Mouse (Mus musculus): ENCODE measurements around the gene Qprt. TPM values are rescaled to one million over a fixed set of nuclear protein-coding genes. Genes with fewer than 3 reads are reported as not detected.

The Qprt gene
- polyA plus RNA-seq, 1 experiment, result 1.5 TPM

DNA sequence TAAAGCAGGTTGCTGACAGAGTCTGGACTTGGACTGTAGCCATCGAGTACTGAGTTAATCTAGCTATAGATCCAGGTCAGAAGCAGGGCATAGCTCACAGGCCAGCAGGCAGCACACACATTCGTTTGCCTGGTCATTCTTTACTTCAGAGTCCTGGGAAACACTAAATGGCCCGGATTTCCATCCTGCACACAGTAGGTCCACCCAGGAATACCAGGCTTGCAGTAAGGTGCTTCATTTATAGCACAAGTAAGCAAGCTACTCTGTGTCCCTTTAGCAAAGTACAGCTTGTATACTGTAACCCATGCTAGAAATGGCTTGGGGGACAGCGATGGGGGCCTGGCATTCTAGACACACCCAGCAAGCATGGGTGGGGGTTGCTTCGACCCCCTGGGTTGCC lies 17.5 kb upstream of the Qprt start:
- Histone ChIP-seq H3K27ac (replicated peaks; ENCODE audit: low read depth, low read length) (no peak overlapping the region), H3K4me1 (ENCODE audit: control insufficient read depth, insufficient read depth, insufficient read length, low read length) (no peaks in the 10 kb centered on the region), H3K4me3 (ENCODE audit: insufficient read depth, low read depth, low read length) (no peak overlapping the region)

DNA sequence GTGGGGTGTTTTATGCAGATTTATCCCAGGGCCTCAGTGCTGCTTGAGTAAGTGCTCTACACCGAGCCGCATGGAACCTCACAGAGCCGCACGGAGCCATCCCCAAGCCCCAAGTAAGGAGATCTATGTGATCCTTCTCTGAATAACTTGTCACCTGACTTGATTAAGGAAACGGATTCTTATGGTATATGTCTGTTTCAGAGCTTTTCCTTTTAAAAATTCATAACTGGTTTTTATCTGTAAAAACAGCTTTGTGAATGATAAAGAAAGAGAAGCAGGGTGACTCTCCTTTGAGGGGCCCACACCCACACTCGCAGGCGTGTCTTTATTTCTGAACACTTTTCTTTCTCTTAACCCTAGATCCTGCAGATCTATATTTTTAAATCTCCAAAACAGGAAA lies 17.1 kb upstream of the Qprt start:
- H3K4me3 ChIP-seq (ENCODE audit: insufficient read depth, low read depth, low read length), result no peak overlapping the region
- no peak overlapping the region for H3K27ac ChIP-seq (replicated peaks; ENCODE audit: low read depth, low read length)
- no peaks in the 10 kb centered on the region for H3K4me1 ChIP-seq (ENCODE audit: control insufficient read depth, insufficient read depth, insufficient read length, low read length)

DNA sequence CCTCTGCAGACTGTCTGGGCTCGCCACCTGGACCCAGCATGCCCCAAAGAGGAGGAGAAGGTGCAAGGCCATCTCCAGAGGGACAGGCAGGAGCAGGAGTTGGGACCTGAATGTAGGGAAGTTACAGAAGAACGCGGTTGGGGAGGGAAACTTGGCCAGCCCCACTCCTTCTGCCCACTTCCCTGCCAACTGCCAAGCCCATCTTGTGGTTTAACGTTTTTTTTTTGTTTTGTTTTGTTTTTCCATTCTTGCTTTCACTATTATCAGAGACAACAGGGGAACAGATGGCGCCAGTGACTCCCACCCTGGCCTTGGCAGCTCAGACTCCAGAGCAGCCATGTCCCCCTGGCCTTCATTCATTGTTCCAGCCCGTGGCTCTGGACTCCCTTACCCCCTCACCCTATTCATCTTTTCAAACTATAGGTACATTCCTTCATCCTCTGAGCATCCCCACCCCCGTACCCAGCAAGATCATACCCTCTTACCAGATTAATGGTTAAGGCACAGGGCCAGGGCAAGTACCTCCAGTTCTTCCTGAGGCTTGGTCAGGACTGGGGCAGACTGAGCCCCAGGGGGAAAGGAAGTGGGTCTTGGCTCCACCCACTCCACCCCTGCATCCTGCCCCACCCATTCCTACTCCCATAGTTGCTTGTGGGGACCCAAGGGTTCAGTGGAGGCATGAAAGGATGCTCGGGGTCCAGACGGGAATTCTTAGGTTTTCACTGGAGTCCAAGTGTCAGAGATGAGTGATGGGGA lies 15.4 kb upstream of the Qprt start, which contains the start of gene Spn:
Spn (minus strand) TSS at position 562 of the 756 bp plus-strand sequence.
- Histone ChIP-seq H3K4me1 (ENCODE audit: control insufficient read depth, insufficient read depth, insufficient read length, low read length) (no peaks in the 10 kb centered on the region), H3K27ac (replicated peaks; ENCODE audit: low read depth, low read length) (no peak within 1 kb of the TSS), H3K4me3 (ENCODE audit: insufficient read depth, low read depth, low read length) (no peak within 1 kb of the TSS)

DNA sequence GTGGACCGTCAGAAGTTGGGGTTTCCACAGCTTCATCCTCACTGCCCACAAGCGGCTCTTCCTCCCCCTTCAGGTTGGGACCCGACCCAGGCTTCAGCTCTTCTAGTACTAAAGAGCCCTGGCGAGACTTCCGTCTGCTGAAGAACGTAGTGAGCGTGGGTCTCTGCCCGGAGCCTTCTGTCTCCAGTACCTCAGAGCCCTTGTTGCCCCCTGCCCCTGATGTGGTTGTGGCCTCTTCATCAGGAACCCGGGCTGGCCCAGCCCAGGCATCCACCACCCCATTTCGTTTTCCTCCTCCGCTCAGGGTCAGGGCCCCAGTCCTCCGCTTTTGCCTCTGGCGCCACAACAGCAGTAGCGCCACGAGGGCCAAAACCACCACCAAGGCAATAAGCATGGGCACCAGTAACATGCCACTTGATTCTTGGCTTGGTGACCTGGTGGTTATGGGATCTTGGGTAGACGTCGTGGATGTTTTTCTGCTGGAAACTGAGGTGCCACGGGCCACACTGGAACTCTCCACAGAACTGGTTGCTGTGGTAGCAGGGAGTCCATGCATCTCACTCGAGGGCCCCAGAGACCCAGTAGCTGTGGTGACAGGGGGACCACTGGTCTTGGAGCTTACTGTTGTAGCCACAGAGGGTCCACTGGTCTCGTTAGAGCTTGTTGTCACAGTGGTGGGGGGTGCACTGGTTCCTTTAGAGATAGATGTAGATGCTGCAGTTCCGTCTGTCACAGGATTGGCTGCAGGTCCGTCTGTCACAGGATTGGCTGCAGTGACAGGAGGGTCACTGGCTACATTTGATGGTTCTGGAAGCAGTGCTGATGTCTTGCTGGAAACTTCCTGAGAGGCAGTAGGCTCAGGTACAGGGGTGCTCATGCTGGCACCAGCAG lies 14.4 kb upstream of the Qprt start:
- no peaks in the 10 kb centered on the region for H3K4me1 ChIP-seq (ENCODE audit: control insufficient read depth, insufficient read depth, insufficient read length, low read length)
- H3K27ac ChIP-seq (replicated peaks; ENCODE audit: low read depth, low read length), result no peak overlapping the region
- H3K4me3 ChIP-seq (ENCODE audit: insufficient read depth, low read depth, low read length), result no peak overlapping the region

DNA sequence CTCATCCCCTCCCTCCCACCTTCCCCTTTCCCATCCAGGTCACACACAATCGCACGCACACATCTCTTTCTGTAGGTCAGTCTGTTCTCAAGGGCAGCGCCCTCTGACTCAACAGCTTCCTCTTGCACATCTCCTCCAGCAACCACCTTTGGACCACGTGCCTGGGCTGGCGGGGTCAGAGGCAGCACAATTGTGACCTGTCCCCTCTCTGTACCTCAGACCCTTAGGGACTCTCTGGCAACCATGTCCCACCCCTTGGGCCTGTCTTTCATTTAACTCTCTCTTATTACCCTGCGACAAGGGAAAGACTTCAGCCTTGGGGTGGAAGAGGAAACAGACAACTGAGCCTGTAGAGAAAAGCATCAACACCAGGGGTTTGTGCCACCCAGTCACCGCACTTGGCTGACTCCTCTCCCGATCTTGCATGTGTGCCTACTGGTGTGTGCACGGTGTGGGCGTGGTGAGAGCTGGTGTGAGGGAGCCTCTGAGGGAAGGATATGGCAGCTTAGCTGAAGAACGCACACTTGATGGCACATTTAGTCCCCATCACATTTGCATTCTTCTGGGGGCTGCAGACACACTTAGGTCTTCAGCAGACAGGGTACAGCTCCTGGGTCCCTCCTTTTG lies 12.9 kb upstream of the Qprt start:
- Histone ChIP-seq H3K27ac (replicated peaks; ENCODE audit: low read depth, low read length) (no peak overlapping the region), H3K4me3 (ENCODE audit: insufficient read depth, low read depth, low read length) (no peak overlapping the region)

DNA sequence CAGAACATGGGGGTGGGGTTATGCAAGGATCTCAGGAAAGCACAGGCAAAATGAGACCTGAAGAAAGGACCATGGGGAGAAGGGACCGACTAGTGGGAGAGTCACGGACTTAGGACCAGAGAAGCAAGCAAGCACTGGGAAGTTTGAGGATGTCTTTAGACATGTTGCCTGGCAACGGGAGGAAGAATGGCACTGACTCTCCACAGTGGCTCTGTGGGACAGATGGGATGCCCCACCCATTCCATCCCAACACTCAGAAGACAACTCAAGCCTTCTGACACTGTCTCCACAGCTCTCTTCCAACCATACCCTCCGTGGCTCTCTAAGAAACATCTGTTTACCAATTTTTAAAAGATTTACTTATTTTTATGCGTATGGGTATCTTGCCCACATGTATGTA lies 11.1 kb upstream of the Qprt start:
- no peaks in the 10 kb centered on the region for H3K4me1 ChIP-seq (ENCODE audit: control insufficient read depth, insufficient read depth, insufficient read length, low read length)
- no peak overlapping the region for H3K4me3 ChIP-seq (ENCODE audit: insufficient read depth, low read depth, low read length)
- no peak overlapping the region for H3K27ac ChIP-seq (replicated peaks; ENCODE audit: low read depth, low read length)

More for the DNA sequence above, 12.9 kb upstream of the Qprt start:
- H3K4me1 ChIP-seq (ENCODE audit: control insufficient read depth, insufficient read depth, insufficient read length, low read length), result no peaks in the 10 kb centered on the region

DNA sequence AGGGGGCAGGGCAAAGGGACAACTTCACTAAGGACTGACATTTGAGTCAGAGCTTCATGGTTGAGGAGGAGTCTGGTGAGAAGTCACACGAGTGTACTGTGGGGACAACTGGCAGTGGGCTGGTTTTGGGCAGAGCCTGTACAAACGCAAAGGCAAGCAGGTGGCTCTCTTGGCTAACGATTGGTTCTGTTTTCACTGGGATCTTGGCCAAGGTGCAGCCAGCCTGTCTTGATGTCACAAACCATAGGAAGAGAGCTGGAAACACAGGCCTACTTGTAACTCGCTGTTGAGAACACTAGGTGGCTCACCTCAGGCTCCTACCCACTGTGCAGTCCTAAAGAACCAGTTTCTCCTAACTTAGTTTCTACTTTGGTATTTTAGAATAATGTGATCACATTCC lies 7.6 kb upstream of the Qprt start:
- no peaks in the 10 kb centered on the region for H3K4me1 ChIP-seq (ENCODE audit: control insufficient read depth, insufficient read depth, insufficient read length, low read length)
- no peak overlapping the region for H3K4me3 ChIP-seq (ENCODE audit: insufficient read depth, low read depth, low read length)
- no peak overlapping the region for H3K27ac ChIP-seq (replicated peaks; ENCODE audit: low read depth, low read length)

DNA sequence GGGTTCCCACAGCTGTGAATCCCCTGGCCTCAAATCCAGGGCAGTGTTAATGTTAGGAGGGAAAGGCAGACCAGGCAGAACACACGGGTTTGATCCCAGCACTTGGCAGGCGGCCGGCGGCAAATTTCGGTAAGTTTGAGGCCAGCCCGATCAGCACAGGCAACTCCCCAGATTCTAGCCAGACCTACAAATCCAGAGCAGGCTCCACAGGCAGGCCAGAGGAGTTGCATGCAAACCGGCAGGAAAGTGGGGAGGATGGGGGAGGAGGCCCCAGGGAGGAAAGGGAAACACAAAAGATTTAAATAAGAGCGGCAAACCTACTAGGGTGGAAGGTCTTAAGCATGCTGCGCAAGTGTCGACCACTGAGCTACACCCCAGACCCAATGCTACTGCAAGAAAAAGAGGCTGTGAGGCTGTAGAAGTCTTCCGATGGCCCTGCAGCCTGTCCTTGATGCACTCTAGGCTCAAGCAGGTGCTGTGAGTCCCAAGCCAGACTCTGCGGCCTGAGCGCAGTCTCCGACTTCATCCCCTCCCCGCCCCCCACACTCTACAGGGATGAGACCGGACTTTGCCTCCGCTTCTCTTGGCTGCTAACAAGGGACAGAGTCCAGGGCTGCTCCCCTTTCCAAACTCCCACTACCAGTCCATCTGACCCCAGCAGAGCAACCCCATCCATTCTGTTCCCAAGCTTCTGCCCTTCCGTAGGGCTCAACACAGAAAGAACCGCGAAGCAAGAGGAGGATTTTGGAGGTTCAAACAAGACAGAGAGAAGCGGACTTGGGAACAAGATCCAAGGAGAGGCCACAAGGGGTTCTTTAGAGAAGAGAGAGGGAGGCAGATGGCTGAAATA lies 740 bp downstream of the Qprt start:
- Histone ChIP-seq H3K27ac (replicated peaks; ENCODE audit: low read depth, low read length) (no peak overlapping the region), H3K4me3 (ENCODE audit: insufficient read depth, low read depth, low read length) (no peak overlapping the region)

DNA sequence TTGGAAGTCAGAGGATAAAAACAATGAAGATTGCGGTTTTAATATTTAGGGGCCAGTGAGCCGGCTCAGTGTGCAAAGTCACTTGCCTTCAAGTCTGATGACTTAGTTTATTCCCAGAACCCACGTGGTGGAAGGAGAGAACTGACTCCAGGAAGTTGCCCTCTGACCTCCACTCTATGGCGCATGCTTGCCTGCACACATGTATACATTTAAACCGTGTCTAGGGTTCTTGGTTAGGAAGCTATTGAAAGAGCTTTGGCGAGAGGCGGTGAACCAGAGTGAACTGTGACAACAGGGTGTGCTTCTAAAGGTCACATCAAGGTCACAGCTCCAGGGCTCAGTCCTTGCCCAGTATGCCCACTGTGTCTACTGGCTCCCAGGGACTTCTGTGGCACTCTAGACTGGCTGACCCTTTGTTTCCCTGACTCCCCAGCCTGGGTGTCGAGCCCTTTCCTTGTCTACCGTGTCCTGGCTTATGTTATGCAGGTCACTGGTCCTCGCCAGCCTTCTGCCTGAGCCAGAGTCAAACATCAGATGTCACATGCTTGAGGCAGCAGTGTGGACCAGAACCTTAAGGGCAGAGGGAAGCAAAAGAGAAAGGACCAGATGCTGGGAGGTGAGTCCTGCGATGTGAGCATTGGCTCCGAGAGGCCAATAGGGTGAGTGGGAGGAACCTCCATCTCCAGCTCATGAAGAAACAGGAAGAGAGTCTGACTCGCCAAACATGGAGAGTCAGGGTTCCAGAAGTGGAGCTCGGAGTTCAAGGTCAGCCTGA lies 3.2 kb downstream of the Qprt start:
- Histone ChIP-seq H3K4me1 (ENCODE audit: control insufficient read depth, insufficient read depth, insufficient read length, low read length) (peaks cover 7% of the 10 kb centered on the region; the same call in 1 of the 2 replicates), H3K27ac (replicated peaks; ENCODE audit: low read depth, low read length) (peak overlapping the region; percentile 31; the same call in 1 of the 2 replicates), H3K4me3 (ENCODE audit: insufficient read depth, low read depth, low read length) (no peak overlapping the region)

More for the DNA sequence above, 740 bp downstream of the Qprt start:
- peaks cover 7% of the 10 kb centered on the region; the same call in 1 of the 2 replicates for H3K4me1 ChIP-seq (ENCODE audit: control insufficient read depth, insufficient read depth, insufficient read length, low read length)

DNA sequence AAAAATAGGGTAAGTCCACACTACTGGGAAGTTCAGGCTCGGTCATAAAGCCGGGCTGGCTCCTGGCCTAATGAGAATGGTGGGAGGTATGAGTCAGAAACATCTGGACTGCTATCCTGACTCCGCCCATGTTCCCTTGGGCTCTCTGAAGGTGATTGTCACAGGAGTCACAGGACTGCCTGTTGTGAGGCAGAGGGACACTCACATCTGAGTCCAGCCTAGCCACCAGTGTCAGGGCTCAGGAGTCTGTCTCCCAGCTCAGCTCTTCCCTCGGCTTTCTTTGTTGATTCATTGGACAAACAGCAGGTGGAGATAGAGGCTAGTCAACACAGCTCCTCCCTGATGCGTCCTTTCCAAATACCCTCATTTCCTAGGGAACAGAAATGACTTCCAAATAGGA lies 4.1 kb downstream of the Qprt start:
- H3K4me1 ChIP-seq (ENCODE audit: control insufficient read depth, insufficient read depth, insufficient read length, low read length), result peaks cover 7% of the 10 kb centered on the region; the same call in 1 of the 2 replicates
- no peak overlapping the region for H3K27ac ChIP-seq (replicated peaks; ENCODE audit: low read depth, low read length)
- no peak overlapping the region for H3K4me3 ChIP-seq (ENCODE audit: insufficient read depth, low read depth, low read length)

DNA sequence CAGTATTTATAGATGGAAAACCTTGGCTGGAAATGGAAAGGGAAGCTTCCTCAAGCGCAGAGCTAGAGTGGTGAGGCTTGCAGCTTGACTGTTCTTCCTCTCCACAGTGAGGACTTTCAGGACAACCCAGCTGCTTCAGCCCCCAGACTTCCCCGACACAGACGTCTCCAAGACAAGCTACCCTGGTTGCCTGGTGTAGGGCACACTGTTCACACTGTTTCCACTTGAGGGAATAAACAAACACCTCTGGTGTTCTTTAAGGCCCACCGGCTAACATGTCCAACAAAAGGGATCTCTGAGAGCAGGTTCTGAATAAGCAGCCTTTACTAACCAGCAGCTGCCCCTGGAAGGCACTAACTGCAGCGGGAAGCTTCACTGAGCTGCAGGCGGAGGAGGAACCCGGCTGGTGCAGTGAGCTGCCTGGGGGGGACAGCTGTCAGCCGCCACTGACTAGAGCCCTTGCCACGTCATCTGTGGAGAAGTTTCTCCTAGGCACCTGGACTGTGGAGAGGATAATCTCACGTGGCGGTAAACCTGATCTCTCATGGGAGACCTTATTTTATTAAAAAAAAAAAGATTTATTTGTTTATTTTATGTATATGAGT lies 5.6 kb downstream of the Qprt start:
- Histone ChIP-seq H3K4me3 (ENCODE audit: insufficient read depth, low read depth, low read length) (no peak overlapping the region), H3K4me1 (ENCODE audit: control insufficient read depth, insufficient read depth, insufficient read length, low read length) (peaks cover 7% of the 10 kb centered on the region; the same call in 1 of the 2 replicates), H3K27ac (replicated peaks; ENCODE audit: low read depth, low read length) (no peak overlapping the region)

DNA sequence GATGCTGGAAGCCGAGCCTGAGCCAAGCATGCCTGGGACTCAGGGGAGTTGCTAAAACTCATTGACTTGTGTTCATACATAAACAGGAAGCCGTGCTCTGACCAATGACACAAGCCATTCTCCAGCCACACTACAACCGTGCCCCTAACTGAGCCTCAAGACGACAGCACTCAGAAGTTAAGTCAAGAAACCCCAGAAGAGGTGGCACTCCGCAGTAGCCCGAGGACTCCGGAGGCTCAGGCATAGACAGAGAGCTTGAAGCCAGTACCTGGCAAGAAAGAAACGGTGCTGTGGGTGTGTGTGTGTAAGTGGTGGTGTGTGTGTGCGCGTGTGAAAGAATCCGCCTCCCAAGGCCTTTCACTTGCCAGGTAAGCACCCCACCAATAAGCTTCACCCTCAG lies 7.1 kb downstream of the Qprt start:
- Histone ChIP-seq H3K4me1 (ENCODE audit: control insufficient read depth, insufficient read depth, insufficient read length, low read length) (peaks cover 7% of the 10 kb centered on the region; the same call in 1 of the 2 replicates), H3K4me3 (ENCODE audit: insufficient read depth, low read depth, low read length) (no peak overlapping the region), H3K27ac (replicated peaks; ENCODE audit: low read depth, low read length) (no peak overlapping the region)

DNA sequence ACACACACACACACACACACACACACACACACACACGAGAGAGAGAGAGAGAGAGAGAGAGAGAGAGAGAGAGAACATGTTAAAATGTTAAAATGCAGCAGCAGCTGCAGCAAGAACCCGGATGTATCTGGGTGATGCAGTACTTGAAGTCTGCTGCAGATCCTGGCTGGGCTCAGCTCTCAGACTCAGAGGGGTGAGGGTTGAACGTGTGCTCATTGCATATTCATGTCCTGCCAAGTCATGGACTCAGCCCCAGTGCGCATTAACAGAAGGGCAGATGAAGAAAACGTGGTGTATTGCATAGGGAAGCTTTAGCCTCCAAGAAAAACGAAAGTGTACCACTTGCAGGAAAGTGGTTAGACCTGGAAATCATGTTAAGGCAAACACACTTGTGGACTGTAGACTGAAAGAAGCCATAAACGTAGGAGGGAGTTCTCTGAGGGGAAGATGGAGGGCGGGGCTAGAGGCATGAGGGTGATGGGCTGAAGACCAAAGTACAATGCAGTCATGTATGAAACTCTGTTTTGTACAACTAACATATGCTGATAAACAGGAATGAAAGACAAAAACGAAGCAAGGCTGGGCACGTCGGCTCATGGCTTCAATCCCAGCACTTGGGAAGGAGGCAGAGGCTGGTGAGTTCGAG lies 8.3 kb downstream of the Qprt start:
- Histone ChIP-seq H3K4me3 (ENCODE audit: insufficient read depth, low read depth, low read length) (no peak overlapping the region), H3K27ac (replicated peaks; ENCODE audit: low read depth, low read length) (no peak overlapping the region), H3K4me1 (ENCODE audit: control insufficient read depth, insufficient read depth, insufficient read length, low read length) (peaks cover 3% of the 10 kb centered on the region; the same call in 1 of the 2 replicates)

All from brown adipose tissue, adult 24 weeks (tissue).